Mouse (Mus musculus): ENCODE results near the gene Tmem206.

Tmem206 gene

GRCm38 (mm10) chr1:191311296-191311898 is 14.3 kb upstream of the Tmem206 start:
- no peak for DNase-seq

DNA sequence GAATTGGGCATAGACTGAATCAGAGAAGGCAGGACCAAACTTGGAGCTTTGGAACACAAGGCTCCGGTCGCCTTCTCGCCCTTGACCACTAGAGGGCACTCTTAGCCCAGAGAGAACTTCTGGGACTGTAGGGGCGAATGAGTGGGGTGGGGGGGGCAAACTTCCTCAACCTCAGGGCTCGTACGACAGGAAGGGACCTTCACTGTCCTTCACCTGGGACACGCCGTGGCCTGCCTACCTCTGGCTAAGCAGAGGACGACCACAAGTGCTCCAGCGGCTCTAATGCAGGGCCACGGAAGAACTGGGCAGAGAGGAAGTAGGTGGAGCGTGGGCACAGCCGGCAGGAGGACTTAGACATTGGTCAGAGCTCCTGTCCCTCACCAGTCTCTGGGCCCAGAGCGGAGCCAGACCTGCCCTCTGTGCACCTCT is 13.2 kb upstream of the Tmem206 start:
- DNase-seq, result peak; percentile 91

DNA sequence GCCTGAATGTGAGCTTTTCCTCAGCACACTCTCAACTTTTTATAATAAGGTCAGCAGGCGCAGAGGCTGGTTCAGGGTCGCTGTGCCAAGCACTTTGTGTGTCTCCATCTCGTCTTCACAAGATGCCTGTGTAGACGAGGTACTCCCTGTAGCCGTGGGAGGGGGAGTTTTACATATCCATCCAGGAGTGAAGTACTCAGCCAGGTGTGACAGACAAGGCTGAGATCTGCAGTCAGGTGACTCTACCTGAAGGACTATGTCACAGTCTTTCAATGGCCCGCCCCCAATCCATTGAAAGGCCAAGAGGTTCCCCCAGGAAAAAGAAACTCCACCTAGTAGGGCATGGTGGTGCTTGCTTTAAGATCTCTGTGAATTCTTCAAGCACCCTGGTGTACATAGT is 12.6 kb upstream of the Tmem206 start:
- DNase-seq, result no peak

GRCm38 (mm10) chr1:191313926-191314325 is 11.8 kb upstream of the Tmem206 start:
- no peak for DNase-seq

GRCm38 (mm10) chr1:191316818-191317217 is 8.9 kb upstream of the Tmem206 start:
- no peak for DNase-seq

- peak; percentile 86 for DNase-seq
Measured at GRCm38 (mm10) chr1:191317591-191318196, 8.0 kb upstream of the Tmem206 start, which contains the start of gene Nenf. TSS of gene Nenf (minus strand) at chr1:191318194.

DNA sequence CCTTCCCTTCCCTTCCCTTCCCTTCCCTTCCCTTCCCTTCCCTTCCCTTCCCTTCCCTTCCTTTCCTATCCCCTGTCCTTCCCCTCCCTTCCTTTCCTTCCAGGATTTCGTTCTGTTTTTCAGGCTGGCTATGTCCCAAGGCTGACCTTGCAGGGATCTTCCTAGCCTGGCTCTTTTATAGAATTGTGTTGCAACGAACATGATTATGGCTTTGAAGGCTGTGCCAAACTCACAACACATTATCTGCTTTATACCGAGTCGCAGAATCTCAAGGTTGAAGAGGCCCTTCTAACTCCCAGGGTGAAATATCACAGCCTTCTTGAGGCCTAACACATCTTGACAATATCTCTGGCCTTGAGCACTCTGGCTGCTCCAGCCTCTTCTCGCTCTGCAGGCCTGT is 7.0 kb upstream of the Tmem206 start:
- DNase-seq, result no peak

DNA sequence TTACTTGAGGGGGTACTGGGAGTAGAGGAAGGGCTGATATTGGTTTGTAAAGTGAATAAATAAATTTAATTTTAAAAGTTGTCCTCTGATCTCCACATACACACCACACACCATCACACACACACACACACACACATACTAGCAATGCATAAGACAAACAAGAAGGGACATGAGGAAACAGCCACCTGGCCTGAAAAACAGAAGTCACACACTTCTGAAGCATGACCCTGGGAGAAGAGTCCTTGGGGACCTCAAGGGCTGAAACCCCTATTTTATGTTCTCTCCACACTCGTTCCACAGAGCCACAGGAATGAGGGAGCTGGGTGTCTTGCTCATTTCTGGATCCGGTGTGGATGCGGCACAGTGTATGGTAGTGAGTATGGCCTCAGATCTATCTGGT is 2.3 kb upstream of the Tmem206 start:
- DNase-seq, result no peak

- no peak for DNase-seq
Measured at GRCm38 (mm10) chr1:191324733-191325590, 750 bp upstream of the Tmem206 start.

- DNase-seq, result peak; percentile 52
Measured at GRCm38 (mm10) chr1:191326233-191326882, 646 bp downstream of the Tmem206 start.

GRCm38 (mm10) chr1:191327258-191327657 is 1.5 kb downstream of the Tmem206 start:
- no peak for DNase-seq

- peak; percentile 94 for DNase-seq
Measured at GRCm38 (mm10) chr1:191328019-191328441, 2.3 kb downstream of the Tmem206 start.

- DNase-seq, result no peak
Measured at GRCm38 (mm10) chr1:191330356-191330755, 4.6 kb downstream of the Tmem206 start.

GRCm38 (mm10) chr1:191334500-191334899 is 8.8 kb downstream of the Tmem206 start:
- DNase-seq, result no peak

GRCm38 (mm10) chr1:191339876-191340275 is 14.2 kb downstream of the Tmem206 start:
- DNase-seq, result no peak

DNA sequence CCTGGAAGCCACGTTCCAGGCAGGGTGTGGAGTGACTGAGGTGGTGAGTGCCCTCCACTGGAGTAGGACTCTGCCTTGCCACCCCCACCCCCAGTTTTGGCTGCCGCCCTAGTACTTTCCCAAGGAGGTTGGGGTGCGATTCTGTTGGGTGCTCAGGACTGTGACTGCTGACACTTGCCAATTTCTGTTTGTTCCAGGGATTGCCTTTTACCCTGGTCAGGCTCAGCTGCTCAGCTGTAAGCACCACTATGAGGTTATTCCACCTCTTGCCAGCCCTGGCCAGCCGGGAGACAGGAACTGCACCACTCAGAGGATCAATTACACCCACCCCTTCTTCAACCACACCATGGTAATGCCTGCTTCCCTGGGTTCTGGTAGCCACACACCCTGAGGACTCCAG is 14.8 kb downstream of the Tmem206 start:
- no peak for DNase-seq

GRCm38 (mm10) chr1:191347602-191348001 is 21.9 kb downstream of the Tmem206 start:
- no peak for DNase-seq

DNA sequence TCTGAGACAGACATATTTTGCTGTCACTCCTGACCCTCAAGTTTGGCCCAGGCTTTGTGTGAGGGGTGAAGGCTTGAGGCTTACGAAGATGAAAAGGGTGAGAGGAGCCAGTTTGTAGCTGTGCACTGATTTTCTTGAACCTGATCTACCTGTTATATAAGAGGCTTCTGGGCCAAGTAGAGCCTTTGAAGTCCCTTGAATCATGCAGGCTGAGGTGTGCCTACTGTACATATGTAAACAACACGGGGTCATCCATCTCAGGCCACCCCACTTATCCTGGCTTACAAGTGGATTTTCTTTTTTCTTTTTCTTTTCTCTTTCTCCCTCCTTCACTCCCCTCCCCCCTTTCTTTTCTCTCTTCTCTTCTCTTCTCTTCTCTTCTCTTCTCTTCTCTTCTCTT is 22.9 kb downstream of the Tmem206 start:
- DNase-seq, result no peak

GRCm38 (mm10) chr1:191348996-191349395 is 23.3 kb downstream of the Tmem206 start:
- no peak for DNase-seq

- no peak for DNase-seq
Measured at GRCm38 (mm10) chr1:191349486-191350037, 23.9 kb downstream of the Tmem206 start.

GRCm38 (mm10) chr1:191350355-191350754 is 24.6 kb downstream of the Tmem206 start:
- no peak for DNase-seq

GRCm38 (mm10) chr1:191352786-191353488 is 27.2 kb downstream of the Tmem206 start:
- DNase-seq, result peak; percentile 71
